Mouse (Mus musculus) embryonic facial prominence, embryonic 11.5 days (tissue): ENCODE data around the gene Csrp2. TPM values are rescaled to one million over a fixed set of nuclear protein-coding genes. Genes with fewer than 3 reads are reported as not detected.

Source experiments
- ATAC-seq: fragments of 200-750 bp; cut with Nextera tagmentation; replicated peaks from 2 replicates; pipeline ENCODE4 v1.8.0; 2017; ENCODE audit warnings: low read depth; ENCODE audit not compliant: insufficient number of reproducible peaks, low FRiP score, low TSS enrichment
- DNase-seq: peaks from one replicate; pipeline ENCODE4 v3.0.0-alpha.2; 2015; ENCODE audit warnings: low spot score
- H3K27ac ChIP-seq: fragments of 300-500 bp; sonication (generic); replicated peaks from 2 replicates; pipeline ENCODE4 v1.5.1; 2014; ENCODE audit warnings: mild to moderate bottlenecking, low read depth, low read length, control low read depth
- H3K27me3 ChIP-seq: fragments of 300-500 bp; sonication (generic); 2 replicates; pipeline ENCODE4 v1.6.1; 2014; ENCODE audit warnings: mild to moderate bottlenecking, low read length, moderate library complexity, mixed read lengths; ENCODE audit not compliant: control insufficient read depth, insufficient read depth
- H3K36me3 ChIP-seq: fragments of 300-500 bp; sonication (generic); replicated peaks from 2 replicates; pipeline ENCODE4 v1.6.1; 2014; ENCODE audit warnings: low read depth, mild to moderate bottlenecking, low read length, moderate library complexity, mixed read lengths; ENCODE audit not compliant: control insufficient read depth, insufficient read depth
- H3K4me1 ChIP-seq: fragments of 300-500 bp; sonication (generic); 2 replicates; pipeline ENCODE4 v1.6.1; 2014; ENCODE audit warnings: low read length, mixed read lengths; ENCODE audit not compliant: control insufficient read depth, insufficient read depth
- H3K4me2 ChIP-seq: fragments of 300-500 bp; sonication (generic); 2 replicates; pipeline ENCODE4 v1.6.1; 2014; ENCODE audit warnings: low read depth, mild to moderate bottlenecking, control low read depth, low read length, moderate library complexity
- H3K4me3 ChIP-seq: fragments of 300-500 bp; sonication (generic); 2 replicates; pipeline ENCODE4 v1.5.1; 2014; ENCODE audit warnings: low read depth, low read length, control low read depth
- H3K9ac ChIP-seq: fragments of 300-500 bp; sonication (generic); replicated peaks from 2 replicates; pipeline ENCODE4 v1.6.1; 2014; ENCODE audit warnings: mild to moderate bottlenecking, control low read depth, low read length
- H3K9me3 ChIP-seq: fragments of 300-500 bp; sonication (generic); replicated peaks from 2 replicates; pipeline ENCODE4 v1.6.1; 2016; ENCODE audit warnings: mild to moderate bottlenecking, low read length, inconsistent platforms, mixed read lengths; ENCODE audit not compliant: control insufficient read depth
- WGBS: fragments of 180-500 bp; shearing (Covaris S2); extraction: QIAGEN DNeasy Blood & Tissue Kit; methylation state at CpG from one replicate; pipeline ENCODE4 v1.1.7; 2014; 5-methylcytosine and 5-hydroxymethylcytosine counted together
- polyA plus RNA-seq: library from polyadenylated mRNA; unstranded; fragments of >200 nt; fragmentation: Nextera tagmentation; extraction: Ambion mirVana; gene quantifications from 2 replicates; pipeline ENCODE4 v1.2.1, GENCODE M21; 2014

Csrp2 gene
- 264 and 268 TPM in 2 replicates for polyA plus RNA-seq

DNA sequence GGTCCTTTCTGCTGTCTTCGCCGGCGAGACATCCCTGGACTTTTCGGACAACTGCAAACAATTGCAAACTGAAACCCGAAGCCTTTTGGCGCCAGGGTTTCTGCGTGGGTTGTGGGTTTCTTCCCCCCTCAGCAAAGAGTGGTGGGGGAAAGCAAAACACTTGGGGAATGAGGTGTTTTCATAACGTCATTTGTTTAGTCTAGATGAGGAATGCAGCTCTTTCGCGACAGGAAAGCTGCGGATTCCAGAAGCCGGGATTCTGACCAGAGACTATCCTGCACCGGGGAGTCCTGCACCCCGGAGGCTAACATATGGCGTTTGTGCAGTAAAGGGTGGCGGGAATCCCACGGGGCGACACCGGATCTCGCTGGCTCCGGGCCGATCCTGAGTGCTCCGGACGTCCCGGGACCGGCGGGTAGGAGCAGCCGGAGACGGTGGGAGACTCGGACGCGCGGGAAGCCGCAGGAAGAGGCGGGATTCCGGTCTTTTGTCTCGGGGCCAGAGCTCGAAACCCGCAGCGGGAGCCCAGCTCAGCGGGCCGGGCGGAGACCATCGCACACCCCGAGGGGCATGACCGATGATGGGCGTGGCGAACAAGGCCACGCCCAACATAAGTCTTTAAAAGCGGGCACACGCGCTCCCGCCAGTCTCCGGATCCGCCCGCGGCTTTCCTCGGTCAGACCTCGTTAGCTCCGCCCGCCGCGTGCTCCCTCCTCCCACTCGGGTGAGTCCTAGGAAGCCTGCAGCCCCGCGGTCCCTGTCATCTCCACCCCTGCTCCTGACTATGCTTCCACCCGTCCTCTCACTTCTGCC is at the start of gene Csrp2:
Csrp2 (plus strand) TSS at position 259 of the 813 bp plus-strand sequence.
- peak; percentile 93 for ATAC-seq

DNA sequence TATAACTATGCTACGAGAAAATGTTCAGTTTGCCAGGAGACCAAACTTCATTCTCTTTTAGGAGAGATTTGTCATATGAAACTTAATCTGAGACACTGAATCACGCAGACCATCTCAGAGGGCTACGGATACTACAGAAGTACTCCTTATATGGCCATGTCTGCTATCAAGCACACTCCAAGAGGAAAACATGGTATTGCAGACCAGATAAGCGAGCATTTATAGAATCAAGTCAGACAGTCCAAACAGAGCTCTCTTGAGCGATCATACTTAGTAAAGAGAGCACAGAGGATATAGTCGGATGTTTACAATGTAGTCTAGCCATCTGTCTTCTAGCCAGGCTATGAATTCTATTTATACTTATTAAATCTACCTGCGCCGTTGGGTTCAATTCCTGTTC is 44.7 kb upstream of the Csrp2 start:
- H3K36me3 ChIP-seq, result no peaks in the 10 kb centered on the region
- H3K4me3 ChIP-seq, result no peak overlapping the region
- no peaks in the 10 kb centered on the region for H3K27me3 ChIP-seq
- H3K9ac ChIP-seq, result no peak overlapping the region
- no peak overlapping the region for H3K27ac ChIP-seq
- DNase-seq (no peak), ATAC-seq (no peak)
- no peaks in the 10 kb centered on the region for H3K4me1 ChIP-seq
- 88% methylated on average over 8 of the region's 8 CpGs for WGBS
- no peaks in the 10 kb centered on the region for H3K9me3 ChIP-seq
- H3K4me2 ChIP-seq, result no peak overlapping the region

More for the DNA sequence above, at the start of gene Csrp2:
- H3K27me3 ChIP-seq, result no peaks in the 10 kb centered on the region
- WGBS, result under 1% methylated on average over 67 of the region's 67 CpGs
- DNase-seq, result peak; percentile 97
- H3K4me3 ChIP-seq, result peak within 1 kb of the TSS; percentile 86
- H3K9ac ChIP-seq, result peak within 1 kb of the TSS; percentile 86
- H3K27ac ChIP-seq, result peak within 1 kb of the TSS; percentile 98
- no peaks in the 10 kb centered on the region; the same call in 1 of the 2 replicates for H3K4me1 ChIP-seq
- no peaks in the 10 kb centered on the region for H3K36me3 ChIP-seq
- H3K4me2 ChIP-seq, result peak within 1 kb of the TSS; percentile 64
- H3K9me3 ChIP-seq, result no peaks in the 10 kb centered on the region

GRCm38 (mm10) chr10:110876956-110877355 is 42.6 kb upstream of the Csrp2 start:
- WGBS, result 92% methylated on average over 3 of the region's 3 CpGs
- no peak for ATAC-seq

GRCm38 (mm10) chr10:110877851-110878250 is 41.7 kb upstream of the Csrp2 start:
- H3K27me3 ChIP-seq, result no peaks in the 10 kb centered on the region
- DNase-seq, result no peak

More at GRCm38 (mm10) chr10:110876956-110877355, 42.6 kb upstream of the Csrp2 start:
- Histone ChIP-seq H3K9ac (no peak overlapping the region), H3K36me3 (no peaks in the 10 kb centered on the region), H3K27me3 (no peaks in the 10 kb centered on the region), H3K4me2 (no peak overlapping the region), H3K4me3 (no peak overlapping the region), H3K9me3 (no peaks in the 10 kb centered on the region), H3K4me1 (no peaks in the 10 kb centered on the region), H3K27ac (no peak overlapping the region)
- DNase-seq, result no peak

GRCm38 (mm10) chr10:110878641-110879040 is 40.9 kb upstream of the Csrp2 start:
- no peak for ATAC-seq
- Histone ChIP-seq H3K9ac (no peak overlapping the region), H3K27me3 (no peaks in the 10 kb centered on the region), H3K4me1 (no peaks in the 10 kb centered on the region), H3K27ac (no peak overlapping the region), H3K9me3 (no peaks in the 10 kb centered on the region), H3K4me2 (no peak overlapping the region), H3K4me3 (no peak overlapping the region), H3K36me3 (no peaks in the 10 kb centered on the region)
- 40% methylated on average over 5 of the region's 5 CpGs for WGBS
- no peak for DNase-seq

More at GRCm38 (mm10) chr10:110877851-110878250, 41.7 kb upstream of the Csrp2 start:
- Histone ChIP-seq H3K36me3 (no peaks in the 10 kb centered on the region), H3K9ac (no peak overlapping the region), H3K27ac (no peak overlapping the region), H3K9me3 (no peaks in the 10 kb centered on the region), H3K4me3 (no peak overlapping the region), H3K4me1 (no peaks in the 10 kb centered on the region), H3K4me2 (no peak overlapping the region)
- no peak for ATAC-seq
- WGBS, result 71% methylated on average over 8 of the region's 8 CpGs

DNA sequence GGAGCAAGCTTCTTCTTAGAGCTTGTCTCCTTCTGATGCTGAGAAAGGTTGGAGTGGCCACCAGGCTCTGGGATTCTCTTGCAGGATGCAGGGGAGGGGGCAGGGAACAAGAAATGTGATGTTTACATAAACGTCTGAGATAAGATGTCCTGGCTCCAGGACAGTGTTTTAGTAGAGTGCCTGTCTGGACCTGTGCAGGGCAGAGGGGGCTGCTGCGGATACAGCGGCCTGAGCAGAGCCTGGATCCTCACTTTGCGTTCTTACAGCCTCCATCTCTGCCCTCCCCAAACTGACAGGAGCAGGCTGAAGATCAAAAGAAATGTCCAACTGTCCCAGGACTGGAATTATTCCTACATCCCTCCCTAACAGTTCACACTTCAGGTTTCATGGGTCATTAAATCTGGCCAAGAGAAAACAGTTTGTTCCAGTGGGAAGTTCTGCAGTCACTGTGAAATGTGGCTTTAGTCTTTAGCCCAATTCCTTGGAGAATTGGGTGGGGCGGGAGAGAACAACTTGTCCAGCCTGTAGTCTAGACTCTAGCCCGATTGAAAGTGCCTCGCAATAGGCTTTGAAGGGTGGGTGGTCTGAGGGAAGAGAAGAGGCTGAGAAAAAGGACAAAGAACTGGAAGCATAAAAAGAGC is 40.0 kb upstream of the Csrp2 start:
- Histone ChIP-seq H3K36me3 (no peaks in the 10 kb centered on the region), H3K4me2 (no peak overlapping the region), H3K9me3 (no peaks in the 10 kb centered on the region), H3K4me3 (no peak overlapping the region), H3K27ac (no peak overlapping the region), H3K9ac (no peak overlapping the region), H3K4me1 (no peaks in the 10 kb centered on the region), H3K27me3 (no peaks in the 10 kb centered on the region)
- ATAC-seq, result peak; percentile 55; the same call in 1 of the 2 replicates
- WGBS, result 17% methylated on average over 7 of the region's 7 CpGs
- peak; percentile 38 for DNase-seq

- no peak overlapping the region for H3K9ac ChIP-seq
- H3K27ac ChIP-seq, result no peak overlapping the region
- H3K4me2 ChIP-seq, result no peak overlapping the region
- H3K36me3 ChIP-seq, result no peaks in the 10 kb centered on the region
- no peaks in the 10 kb centered on the region for H3K4me1 ChIP-seq
- DNase-seq, result no peak
- no peaks in the 10 kb centered on the region for H3K27me3 ChIP-seq
- WGBS, result 80% methylated on average over 7 of the region's 7 CpGs
- ATAC-seq, result no peak
- no peaks in the 10 kb centered on the region for H3K9me3 ChIP-seq
- H3K4me3 ChIP-seq, result no peak overlapping the region
Measured at GRCm38 (mm10) chr10:110881346-110881745, 38.2 kb upstream of the Csrp2 start.

GRCm38 (mm10) chr10:110882701-110883100 is 36.9 kb upstream of the Csrp2 start:
- ATAC-seq, result no peak

More at GRCm38 (mm10) chr10:110882701-110883100, 36.9 kb upstream of the Csrp2 start:
- Histone ChIP-seq H3K27me3 (no peaks in the 10 kb centered on the region), H3K4me2 (no peak overlapping the region), H3K27ac (no peak overlapping the region), H3K9ac (no peak overlapping the region), H3K4me1 (no peaks in the 10 kb centered on the region), H3K9me3 (no peaks in the 10 kb centered on the region), H3K36me3 (no peaks in the 10 kb centered on the region), H3K4me3 (no peak overlapping the region)
- no peak for DNase-seq
